Mouse (Mus musculus) kidney, postnatal 14 days (tissue): Measurements from ENCODE around the gene Tmem138.
"Not testable (repeated sequence)": the region's sequence is repeated elsewhere in the genome, so short reads cannot be mapped to it uniquely, and the experiment has no call there.

Experiments
- DNase-seq: peaks from one replicate; pipeline ENCODE4 v3.0.0; 2022; ENCODE audit warnings: mixed read lengths

The Tmem138 gene

GRCm38 (mm10) chr19:10565217-10565616 lies 11.9 kb downstream of the Tmem138 start:
- no peak for DNase-seq

- DNase-seq: no peak
Observed at GRCm38 (mm10) chr19:10564278-10564677, 12.9 kb downstream of the Tmem138 start.

DNA sequence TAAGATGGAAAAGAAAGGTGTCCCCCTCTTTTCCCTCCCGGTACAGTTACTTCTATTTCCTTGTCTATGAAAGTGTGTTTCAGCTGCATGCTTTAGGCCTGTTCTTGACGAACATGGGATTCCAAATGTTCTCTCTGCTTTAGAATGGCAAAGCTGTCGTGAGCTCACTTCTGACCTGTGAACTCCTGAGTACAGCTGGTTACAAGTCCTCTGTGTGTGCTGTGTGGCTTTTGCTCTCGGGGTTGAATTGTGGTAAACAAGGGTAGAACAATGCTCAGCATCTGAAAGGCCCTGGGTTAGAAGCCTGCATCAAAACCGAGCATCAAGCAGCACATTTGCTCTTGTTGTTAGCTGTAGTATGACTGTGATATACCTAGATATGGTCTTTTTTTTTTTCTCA lies 14.8 kb downstream of the Tmem138 start:
- DNase-seq: no peak

DNA sequence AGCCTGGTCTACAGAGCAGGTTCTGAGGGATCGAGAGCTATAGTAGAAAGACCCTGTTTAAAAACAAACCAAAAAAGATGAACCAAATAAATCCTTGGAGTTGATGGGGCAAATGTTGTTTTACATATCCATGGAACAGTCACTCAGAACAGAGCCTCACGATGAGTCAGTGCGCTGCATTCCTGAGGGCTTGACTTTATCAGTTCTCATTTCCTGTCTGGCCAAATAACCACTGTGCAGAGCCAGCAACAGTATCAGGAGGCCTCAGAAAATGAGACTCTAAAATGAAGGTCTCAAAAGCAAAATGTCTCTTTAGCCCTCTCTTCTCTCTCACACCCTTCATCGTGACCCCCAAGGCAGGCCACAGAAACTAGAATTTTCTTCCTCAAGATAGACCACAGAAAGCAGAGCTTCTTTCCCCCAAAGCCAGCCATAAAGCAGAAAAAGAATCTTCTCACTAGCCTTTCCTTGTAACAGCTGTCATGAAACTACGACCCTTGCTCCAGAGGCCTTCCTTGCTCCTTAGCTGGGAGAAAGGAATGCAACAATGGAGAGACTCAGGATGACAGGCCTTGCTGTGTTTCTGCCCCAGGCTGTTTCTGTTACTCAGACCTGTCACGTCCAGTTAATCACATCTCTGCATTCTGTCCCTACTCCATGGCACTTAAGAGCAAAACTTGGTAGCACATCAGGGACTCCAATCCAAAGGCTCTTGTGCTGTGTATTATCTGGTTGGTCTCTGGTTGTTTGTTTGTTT lies 15.4 kb downstream of the Tmem138 start:
- DNase-seq: peak; percentile 41

GRCm38 (mm10) chr19:10560108-10560507 lies 17.1 kb downstream of the Tmem138 start:
- peak; percentile 43 for DNase-seq

DNA sequence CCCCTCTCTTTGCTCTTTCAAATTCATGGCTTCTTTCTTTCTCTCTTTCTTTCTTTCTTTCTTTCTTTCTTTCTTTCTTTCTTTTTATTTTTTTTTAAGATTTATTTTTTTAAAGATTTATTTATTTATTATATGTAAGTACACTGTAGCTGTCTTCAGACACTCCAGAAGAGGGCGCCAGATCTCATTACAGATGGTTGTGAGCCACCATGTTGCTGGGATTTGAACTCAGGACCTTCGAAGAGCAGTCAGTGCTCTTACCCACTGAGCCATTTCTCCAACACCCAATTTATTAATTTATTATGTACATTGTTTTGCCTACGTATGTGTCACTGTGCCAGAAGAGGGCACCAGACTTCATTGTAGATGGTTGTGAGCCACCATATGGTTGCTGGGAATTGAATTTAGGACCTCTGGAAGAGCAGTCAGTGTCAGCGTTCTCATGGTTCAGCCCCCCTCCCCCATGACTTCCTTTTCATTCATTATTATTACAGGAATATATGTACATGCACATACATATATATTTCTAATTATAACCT lies 19.3 kb downstream of the Tmem138 start:
- DNase-seq: not testable (repeated sequence)

DNA sequence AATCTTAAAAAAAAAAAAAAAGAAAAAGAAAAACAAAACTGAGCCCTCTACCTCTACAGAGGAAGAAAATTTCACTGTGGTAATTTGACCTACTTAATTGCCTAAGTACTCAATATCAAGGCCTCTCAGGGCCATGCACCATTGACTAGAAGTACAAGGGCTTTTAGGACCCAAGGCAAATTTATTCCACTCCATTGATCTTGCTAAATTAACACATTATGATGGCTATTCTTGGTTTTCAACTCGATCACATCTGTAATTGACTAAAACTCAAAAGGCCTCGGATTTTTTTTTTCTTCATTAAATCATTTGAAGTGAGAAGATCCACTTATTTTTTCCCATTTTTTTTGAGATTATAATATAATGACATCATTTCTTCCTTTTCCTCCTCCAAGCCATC lies 19.7 kb downstream of the Tmem138 start:
- no peak for DNase-seq

DNA sequence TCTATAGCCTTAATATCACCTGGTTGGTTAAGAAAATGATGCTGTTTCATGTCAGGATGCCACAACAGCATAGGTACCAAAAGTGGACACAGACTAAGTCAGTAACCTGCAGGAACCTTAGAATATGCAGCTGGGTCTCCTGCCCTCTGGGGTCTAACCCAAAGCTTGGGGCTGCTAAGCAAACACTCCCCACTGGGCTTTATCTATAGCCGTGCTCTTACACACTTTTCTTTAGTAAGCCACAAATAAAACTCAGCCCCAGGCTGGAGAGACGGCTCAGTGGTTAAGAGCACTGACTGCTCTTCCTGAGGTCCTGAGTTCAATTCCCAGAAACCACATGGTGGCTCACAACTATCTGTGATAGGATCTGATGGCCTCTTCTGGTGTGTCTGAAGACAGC lies 20.2 kb downstream of the Tmem138 start:
- DNase-seq: no peak

GRCm38 (mm10) chr19:10555624-10556510 lies 21.3 kb downstream of the Tmem138 start, which contains the start of gene Tmem216:
TSS of gene Tmem216 (minus strand) at chr19:10556238.
- DNase-seq: peak; percentile 91

- no peak for DNase-seq
Observed at GRCm38 (mm10) chr19:10539454-10539853, 37.7 kb downstream of the Tmem138 start.

DNA sequence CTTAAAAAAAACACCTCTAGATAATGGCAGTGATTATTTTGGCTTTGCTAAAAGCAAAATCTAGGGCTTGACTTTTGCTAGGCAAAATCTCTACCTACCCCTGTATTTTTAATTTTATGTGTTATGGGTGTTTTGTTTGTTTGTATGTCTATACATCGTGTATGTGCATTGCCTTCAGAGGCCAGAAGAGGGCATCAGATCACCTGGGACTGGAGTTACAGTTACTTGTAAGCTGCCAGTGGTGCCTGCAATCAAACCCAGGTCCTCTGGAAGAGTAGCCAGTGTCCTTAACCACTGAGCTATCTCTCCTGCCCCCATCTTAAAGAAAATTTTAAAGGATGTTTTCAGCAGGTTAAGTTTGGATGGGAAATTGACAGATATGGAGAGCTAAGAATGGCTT lies 47.1 kb downstream of the Tmem138 start:
- no peak for DNase-seq

DNA sequence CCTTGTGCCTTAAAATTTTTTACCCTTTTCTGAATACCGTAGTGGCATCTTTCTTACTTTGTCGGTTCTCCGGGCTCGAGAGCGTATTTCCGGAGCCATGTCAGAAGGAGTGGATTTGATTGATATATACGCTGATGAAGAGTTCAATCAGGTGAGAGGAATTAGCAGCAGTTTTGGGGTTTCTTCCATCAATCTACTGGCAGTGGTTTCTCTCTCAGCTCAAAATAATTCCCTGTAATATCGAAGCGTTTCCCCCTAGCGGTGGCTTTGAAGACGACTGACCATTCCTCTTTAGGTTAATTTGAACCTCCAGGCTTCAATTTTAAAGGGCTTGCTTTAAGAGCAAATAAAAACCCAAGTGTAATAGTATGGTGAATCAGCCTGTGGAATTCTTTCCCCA lies 51.3 kb downstream of the Tmem138 start, which contains the start of gene Sdhaf2:
Gene Sdhaf2, minus strand, starts transcription at position 233 of the 400 bp plus-strand sequence.
- no peak for DNase-seq

DNA sequence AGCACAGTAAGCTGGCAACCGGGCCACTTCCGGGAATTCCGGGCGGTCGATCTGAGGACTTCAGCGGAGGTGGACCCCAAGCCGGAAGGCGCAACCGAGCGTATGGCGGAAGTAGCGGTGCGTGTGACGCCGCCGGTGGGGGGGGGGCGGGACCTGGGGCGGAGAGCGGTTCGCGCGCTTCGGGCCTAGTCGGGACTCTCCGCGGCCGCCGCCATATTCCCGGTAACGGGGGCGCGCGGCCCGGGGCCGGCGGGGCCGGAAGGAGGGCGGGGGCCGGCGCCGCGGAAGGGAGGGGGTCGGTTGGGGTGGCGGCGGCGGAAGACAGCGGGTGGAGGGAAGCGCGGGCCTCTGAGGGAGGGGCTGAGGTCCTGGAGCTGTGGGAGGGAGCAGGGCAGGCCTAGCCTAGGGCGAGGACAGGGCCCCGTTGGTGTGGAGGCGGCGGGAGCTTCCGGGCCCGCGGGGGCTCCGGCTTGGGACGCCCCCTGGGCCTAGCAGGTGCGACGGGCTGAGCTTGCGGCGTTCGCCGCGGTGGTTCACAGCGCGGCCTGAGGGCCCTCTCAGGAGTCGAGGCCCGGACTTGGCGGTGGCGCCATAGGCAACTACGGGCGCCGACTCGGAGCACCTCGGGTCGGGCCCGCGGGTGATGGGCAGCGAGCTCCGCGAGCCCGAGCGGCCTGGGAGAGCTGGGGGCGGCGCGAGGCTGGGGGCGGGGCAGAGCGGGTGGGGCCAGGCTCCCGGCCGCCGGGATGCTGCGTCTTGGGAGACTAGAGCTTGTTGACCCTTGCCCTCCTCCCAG lies 51.9 kb downstream of the Tmem138 start, which contains the start of gene Cpsf7:
Gene Cpsf7, plus strand, starts transcription at position 161 of the 796 bp plus-strand sequence.
- peak; percentile 95 for DNase-seq

- no peak for DNase-seq
Observed at GRCm38 (mm10) chr19:10524784-10525105, 52.4 kb downstream of the Tmem138 start.

DNA sequence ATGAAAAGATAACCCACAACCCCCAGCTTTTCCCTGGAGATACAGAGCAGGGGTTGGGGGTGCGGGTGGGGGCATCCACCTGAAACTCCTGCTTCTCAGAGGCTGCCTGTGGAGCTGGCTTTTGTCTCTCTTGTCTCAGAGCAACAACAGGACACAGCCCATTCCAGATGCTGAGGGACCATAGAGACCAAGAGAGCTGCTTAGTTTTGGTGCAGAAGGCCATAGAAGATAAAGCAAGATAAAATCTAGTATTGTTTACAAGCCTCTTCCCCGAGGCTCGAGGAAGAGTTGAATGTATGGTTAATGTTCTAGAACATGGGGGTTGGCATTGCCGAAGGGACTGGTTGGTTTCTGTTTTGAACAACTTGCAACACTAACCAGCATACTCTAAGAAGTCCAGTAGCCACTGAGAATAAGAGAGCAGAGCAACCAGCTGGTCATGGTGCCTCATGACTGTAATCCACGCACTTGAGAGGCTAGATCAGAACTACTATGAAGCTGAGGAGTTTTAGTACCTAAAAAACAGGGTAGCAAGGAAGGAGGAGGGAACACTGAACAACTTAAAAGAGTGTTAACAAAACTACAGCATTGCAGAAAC lies 53.6 kb downstream of the Tmem138 start:
- no peak for DNase-seq

DNA sequence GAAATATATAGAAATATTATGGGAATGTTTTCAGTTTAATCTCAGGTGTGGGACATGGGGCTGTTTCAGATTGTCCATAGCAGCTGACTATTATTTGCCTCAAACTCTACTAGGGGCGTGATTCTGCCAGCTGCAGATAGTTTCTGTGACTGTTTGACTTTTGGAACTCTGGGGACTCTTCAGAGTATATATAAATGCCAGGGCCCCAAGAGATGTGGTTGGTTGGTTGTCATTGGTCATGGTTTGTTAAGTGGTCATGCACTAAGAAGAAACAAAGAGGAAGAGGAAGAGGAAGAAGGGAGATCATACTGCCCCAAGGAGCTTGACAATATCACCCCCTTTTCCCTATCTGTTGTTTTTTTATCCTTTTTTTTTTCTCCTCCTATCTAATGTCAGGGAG lies 55.2 kb downstream of the Tmem138 start:
- no peak for DNase-seq
